Mouse (Mus musculus) kidney, adult 9 months (tissue): ENCODE measurements around the gene Sox5.

Experiments
- DNase-seq: peaks from one replicate; pipeline ENCODE4 v3.0.0; 2022

Gene Sox5

DNA sequence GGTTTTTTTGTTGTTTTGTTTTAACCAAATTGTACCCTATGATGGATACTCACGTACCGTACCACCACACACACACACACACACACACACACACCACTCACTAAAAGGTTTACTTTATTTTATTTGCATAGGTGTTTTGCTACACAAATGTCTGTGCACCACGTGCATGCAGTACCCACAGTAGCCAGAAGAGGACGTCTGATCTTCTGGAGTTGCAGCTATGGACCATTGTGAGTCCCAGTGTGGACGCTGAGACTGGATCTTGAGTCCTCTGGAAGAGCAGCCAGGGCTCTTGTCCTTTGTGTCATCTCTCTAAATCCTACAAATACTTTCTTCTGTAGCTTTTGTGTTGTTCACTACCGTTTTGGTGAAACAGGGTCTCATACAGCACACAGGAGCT, 776.6 kb downstream of the Sox5 start:
- no peak for DNase-seq

DNA sequence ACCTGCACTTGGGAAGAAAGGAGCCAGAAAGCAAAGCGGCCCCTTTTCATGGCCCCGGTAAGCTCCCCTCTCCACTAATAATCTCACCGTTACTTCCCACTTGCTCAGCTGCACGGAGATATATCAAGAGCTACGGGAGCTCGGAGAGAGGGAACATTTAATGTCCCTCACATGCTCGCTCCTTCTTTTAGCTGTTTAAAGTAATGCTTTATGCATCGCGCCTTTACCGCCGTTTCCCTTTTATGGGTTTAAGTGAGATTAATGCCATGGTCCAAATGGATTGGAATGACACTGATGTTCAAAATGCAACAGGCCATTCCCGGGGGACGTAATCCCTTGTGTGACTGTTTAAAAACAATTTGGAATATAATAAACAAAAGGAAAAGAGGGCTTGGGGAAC, 783.6 kb downstream of the Sox5 start:
- DNase-seq: no peak

GRCm38 (mm10) chr6:143997616-143998015, 784.2 kb downstream of the Sox5 start:
- DNase-seq: no peak

DNA sequence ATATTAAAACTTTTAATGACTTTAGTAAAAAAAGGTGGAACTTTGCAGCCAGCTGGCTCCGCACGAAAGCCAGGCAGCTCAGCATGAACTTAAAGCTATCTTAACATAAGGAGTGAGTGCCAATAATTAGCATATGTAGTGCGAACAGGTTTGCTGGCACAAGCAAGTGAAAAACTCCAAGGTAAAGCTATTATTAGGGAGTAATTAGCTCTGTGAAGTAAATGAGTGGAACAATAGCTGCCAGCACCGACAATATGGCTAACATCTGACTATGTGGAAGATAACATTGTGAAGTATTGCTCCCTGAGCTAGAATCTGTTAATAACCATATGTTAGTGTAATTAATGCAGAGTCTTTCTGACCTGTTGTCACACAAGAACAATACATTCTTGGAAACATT, 786.7 kb downstream of the Sox5 start:
- DNase-seq: no peak

- DNase-seq: no peak
Measured at GRCm38 (mm10) chr6:143987548-143987947, 794.2 kb downstream of the Sox5 start.

DNA sequence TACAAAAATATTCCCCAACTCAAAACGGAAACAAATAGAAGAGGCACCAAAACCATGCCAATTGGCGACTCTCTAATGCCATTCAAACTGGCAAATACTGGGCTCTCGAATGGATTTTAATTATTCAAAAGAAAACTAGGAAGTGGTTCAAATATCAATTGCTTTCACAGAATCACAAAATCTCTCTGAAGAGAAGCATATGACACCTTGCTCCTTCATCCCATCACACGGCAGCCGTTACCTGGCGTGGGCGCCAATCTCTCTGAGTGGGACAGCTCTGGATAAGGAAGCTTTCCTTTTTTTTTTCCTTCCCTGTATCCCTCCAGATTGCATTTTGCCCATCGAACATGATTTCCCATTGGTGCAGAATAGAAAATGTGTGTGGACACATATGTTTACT, 801.6 kb downstream of the Sox5 start:
- no peak for DNase-seq

DNA sequence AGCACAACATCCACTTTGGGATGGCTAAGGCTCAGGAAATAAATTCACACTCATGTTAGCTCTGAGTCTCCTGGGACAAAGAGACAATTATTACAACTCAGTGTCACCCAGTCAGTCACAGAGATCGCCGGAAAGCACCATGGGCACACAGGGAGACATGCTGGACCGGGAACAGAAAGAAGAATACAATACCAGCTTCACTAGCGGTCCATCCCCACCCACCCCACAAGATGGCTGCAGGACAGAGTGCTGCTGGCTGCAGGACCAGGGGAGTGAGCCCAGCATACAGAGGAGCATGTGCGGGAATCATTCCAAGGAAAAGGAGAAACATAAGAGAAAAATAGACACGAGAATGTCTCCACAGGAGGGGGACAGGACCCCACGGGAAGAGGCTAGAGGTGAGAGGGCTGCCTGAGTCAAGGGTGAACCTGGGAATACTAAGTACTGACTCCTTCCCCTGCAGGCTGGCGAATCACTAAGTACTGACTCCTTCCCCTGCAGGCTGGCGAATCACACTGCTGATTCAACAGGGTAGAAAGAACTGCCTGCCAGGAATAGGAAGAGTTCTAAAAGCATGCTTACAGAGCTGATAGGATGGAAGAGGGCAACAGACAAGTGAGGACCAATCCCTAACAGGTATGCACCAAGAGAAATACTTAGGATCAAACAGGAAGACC, 813.9 kb downstream of the Sox5 start:
- no peak for DNase-seq

DNA sequence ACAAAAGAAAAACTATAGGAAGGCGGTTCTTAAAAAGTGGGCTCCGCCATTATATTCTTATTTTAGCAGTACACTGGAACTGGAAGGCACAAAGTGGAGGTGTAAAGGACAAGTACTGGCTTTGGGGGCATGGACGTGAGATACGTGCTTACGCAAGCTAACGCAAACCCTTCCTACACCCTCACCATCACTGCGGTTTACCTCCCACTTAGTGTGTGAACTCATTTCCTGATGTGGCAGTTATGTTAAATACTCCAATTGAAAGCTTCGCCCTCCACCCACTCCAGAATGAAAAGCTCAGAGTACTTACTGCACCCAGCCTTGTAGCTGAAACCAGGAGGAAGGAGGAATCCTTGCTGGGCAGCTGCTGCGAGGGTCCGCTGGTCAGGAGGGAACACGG, 821.3 kb downstream of the Sox5 start:
- no peak for DNase-seq

DNA sequence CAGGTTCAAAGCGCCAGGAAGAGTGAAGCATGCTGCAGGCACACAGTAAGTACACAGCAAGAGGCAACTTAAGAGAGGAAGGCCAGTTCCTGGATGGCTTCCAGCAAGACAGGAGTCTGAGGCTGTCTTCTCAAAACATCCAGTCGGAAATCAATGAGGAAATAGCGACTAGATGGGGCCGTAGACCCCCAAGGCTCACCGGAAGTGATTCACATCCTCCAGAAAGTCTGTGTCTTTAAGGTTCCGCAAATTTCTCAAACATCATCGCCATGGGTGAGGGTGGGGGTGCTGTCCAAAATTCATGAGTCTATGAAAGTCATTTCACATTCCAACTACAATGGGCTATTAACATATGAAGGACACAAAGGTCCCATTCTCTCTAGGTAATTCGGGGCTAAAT, 821.7 kb downstream of the Sox5 start:
- DNase-seq: no peak

GRCm38 (mm10) chr6:143958372-143958771, 823.4 kb downstream of the Sox5 start:
- no peak for DNase-seq

- no peak for DNase-seq
Measured at GRCm38 (mm10) chr6:143957063-143957462, 824.7 kb downstream of the Sox5 start.

- DNase-seq: no peak
Measured at GRCm38 (mm10) chr6:143948553-143949308, 833.0 kb downstream of the Sox5 start.

- DNase-seq: no peak
Measured at GRCm38 (mm10) chr6:143948071-143948470, 833.7 kb downstream of the Sox5 start.

DNA sequence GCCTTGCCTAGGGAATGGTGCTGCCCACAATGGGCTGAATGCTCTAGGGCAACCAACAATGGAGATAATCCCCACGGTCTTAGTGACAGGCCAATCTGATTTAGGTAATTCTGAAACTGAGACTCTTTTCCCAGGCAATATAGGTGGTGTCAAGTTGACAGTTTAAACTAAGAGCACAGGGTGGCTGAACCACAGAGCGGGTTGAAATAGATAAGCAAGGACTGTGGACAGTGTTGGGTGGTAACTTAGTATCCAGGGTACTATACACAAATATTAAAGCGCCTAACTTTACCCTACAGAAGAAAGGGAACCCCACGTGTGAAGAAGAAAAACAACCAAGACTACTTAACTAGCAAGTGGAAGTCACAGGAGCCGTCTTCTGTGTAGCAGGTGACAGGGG, 838.7 kb downstream of the Sox5 start:
- DNase-seq: no peak

- DNase-seq: no peak
Measured at GRCm38 (mm10) chr6:143941291-143941785, 840.4 kb downstream of the Sox5 start.

- DNase-seq: no peak
Measured at GRCm38 (mm10) chr6:143923146-143923545, 858.6 kb downstream of the Sox5 start.

GRCm38 (mm10) chr6:143918405-143918947, 863.3 kb downstream of the Sox5 start:
- no peak for DNase-seq

- no peak for DNase-seq
Measured at GRCm38 (mm10) chr6:143916152-143916735, 865.5 kb downstream of the Sox5 start.

GRCm38 (mm10) chr6:143915686-143916085, 866.1 kb downstream of the Sox5 start:
- no peak for DNase-seq

- DNase-seq: no peak
Measured at GRCm38 (mm10) chr6:143912316-143912715, 869.5 kb downstream of the Sox5 start.

- DNase-seq: no peak
Measured at GRCm38 (mm10) chr6:143904693-143905031, 877.1 kb downstream of the Sox5 start.

- DNase-seq: no peak
Measured at GRCm38 (mm10) chr6:143903981-143904692, 877.6 kb downstream of the Sox5 start.

- no peak for DNase-seq
Measured at GRCm38 (mm10) chr6:143900871-143901270, 880.9 kb downstream of the Sox5 start.
